Comparison of ENCODE assay signal across 24 mouse cellular contexts in the genomic region with DNA sequence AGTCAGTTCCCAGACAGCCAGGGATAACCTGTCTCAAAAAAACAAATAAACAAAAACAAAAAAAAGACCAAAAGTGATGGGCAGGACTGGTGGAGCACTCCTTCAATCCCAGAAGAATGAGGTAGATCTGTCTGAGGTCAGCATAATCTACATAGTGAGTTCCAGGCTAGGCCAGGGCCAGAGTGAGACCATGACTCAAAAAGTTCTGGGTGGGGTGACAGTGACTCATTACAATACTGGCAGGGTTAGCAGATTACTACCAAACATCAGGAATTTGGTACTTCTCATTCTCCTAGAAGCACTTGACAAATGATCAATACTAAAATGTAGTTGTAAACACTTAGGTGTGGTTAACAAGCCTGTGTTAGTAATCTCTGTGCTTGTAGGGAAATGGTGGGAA. TPM values are rescaled to one million over a fixed set of nuclear protein-coding genes. Genes with fewer than 3 reads are reported as not detected.
DNase-seq lines count a peak whose midpoint lies in the region; ATAC-seq and TF ChIP-seq lines count a peak whose summit lies in the region.
"Had no signal": no experiment of that assay in that cellular context is flagged by ENCODE, and none has a peak within 500 bp of the region (broad histone marks: within the 10 kb centered on the region; RNA-seq: fewer than 3 reads in every experiment).

No protein-coding gene starts in this region.

- H3K4me1 ChIP-seq in CH12.LX (ENCODE audit: control insufficient read depth in 1 of 2, insufficient read depth in 2 of 2): no peaks in the 10 kb centered on the region
- no peaks in the 10 kb centered on the region for H3K4me1 ChIP-seq in hindbrain, embryonic 13.5 days (replicated peaks)
- H3K4me1 ChIP-seq: embryonic facial prominence, embryonic 13.5 days; forebrain, embryonic 12.5 days; heart, embryonic 10.5 days; kidney, embryonic 15.5 days had no signal

- H3K9ac ChIP-seq in CH12.LX (ENCODE audit: insufficient read depth, low read depth): no peak overlapping the region
- H3K9ac ChIP-seq in hindbrain, embryonic 13.5 days: no peak overlapping the region
- H3K9ac ChIP-seq: embryonic facial prominence, embryonic 13.5 days; forebrain, embryonic 12.5 days; hindbrain, embryonic 12.5 days; kidney, embryonic 15.5 days had no signal

- ATAC-seq in hindbrain, embryonic 13.5 days (ENCODE audit: low FRiP score): no peak
- ATAC-seq: forebrain, embryonic 16.5 days; hindbrain, postnatal 0 days; intestine, embryonic 16.5 days had no signal

- peaks cover 47 to 87% of the 10 kb centered on the region in 2 experiments for H3K36me3 ChIP-seq in CH12.LX (replicated peaks in 1 of 2; ENCODE audit: control insufficient read depth in 1 of 2, insufficient read depth in 1 of 2, low read length in 1 of 2)
- peaks cover 88% of the 10 kb centered on the region for H3K36me3 ChIP-seq in hindbrain, embryonic 13.5 days

- no peak for TF ChIP-seq CTCF in CH12.LX (conservative IDR thresholded peaks at IDR 0.05 in 1 of 2, IDR thresholded peaks at IDR 0.05 in 1 of 2; ENCODE audit: low read depth in 2 of 2, low read length in 2 of 2)

- 0 out of 2 replicates have a peak, but pooled peaks have one; percentile 15 for TF ChIP-seq EP300 in CH12.LX (IDR thresholded peaks at IDR 0.05; ENCODE audit: low read length)

- H3K27me3 ChIP-seq in CH12.LX (replicated peaks): no peaks in the 10 kb centered on the region
- H3K27me3 ChIP-seq in hindbrain, embryonic 13.5 days: no peaks in the 10 kb centered on the region
- H3K27me3 ChIP-seq: embryonic facial prominence, embryonic 13.5 days; forebrain, embryonic 12.5 days; hindbrain, embryonic 12.5 days; kidney, embryonic 15.5 days had no signal

- in situ Hi-C loops in CH12.LX (cut with MboI; ENCODE audit: low pct_ligation_motif_present, low pct_unique_long_range_greater_than_20kb, low sequenced_read_pairs): no loop called here

- no peak for TF ChIP-seq RAD21 in CH12.LX (IDR thresholded peaks at IDR 0.05; ENCODE audit: low read depth, low read length)

- no peak overlapping the region for H3K27ac ChIP-seq in CH12.LX (ENCODE audit: insufficient read depth, low read depth)
- no peak overlapping the region for H3K27ac ChIP-seq in hindbrain, embryonic 13.5 days
- H3K27ac ChIP-seq: embryonic facial prominence, embryonic 13.5 days; forebrain, embryonic 12.5 days; gastrocnemius, adult 2 months; heart, embryonic 10.5 days; hindbrain, embryonic 12.5 days; hindbrain, postnatal 0 days; kidney, embryonic 15.5 days had no signal

- no peak for TF ChIP-seq POLR2A in CH12.LX (IDR thresholded peaks at IDR 0.05; ENCODE audit: low read depth, low read length)

- H3K4me2 ChIP-seq in CH12.LX (ENCODE audit: insufficient read depth, low read depth, poor library complexity, severe bottlenecking): no peak overlapping the region
- no peak overlapping the region for H3K4me2 ChIP-seq in hindbrain, embryonic 13.5 days
- H3K4me2 ChIP-seq: embryonic facial prominence, embryonic 13.5 days; forebrain, embryonic 12.5 days; hindbrain, embryonic 12.5 days; kidney, embryonic 15.5 days had no signal

- dilution Hi-C loops in CH12.LX (cut with MboI; ENCODE audit: extremely low pct_ligation_motif_present, extremely low pct_unique_long_range_greater_than_20kb, low sequenced_read_pairs): no loop called here

- H3K4me3 ChIP-seq in CH12.LX (replicated peaks in 1 of 3; ENCODE audit: low read depth in 2 of 3, low read length in 2 of 3, poor library complexity in 1 of 3): no peak overlapping the region
- no peak overlapping the region for H3K4me3 ChIP-seq in hindbrain, embryonic 13.5 days
- H3K4me3 ChIP-seq: embryonic facial prominence, embryonic 13.5 days; forebrain, embryonic 12.5 days; gastrocnemius, adult 2 months; heart, embryonic 10.5 days; hindbrain, embryonic 12.5 days; kidney, embryonic 15.5 days had no signal

- no peaks in the 10 kb centered on the region for H3K9me3 ChIP-seq in CH12.LX (replicated peaks; ENCODE audit: low read length)
- no peaks in the 10 kb centered on the region for H3K9me3 ChIP-seq in hindbrain, embryonic 13.5 days
- H3K9me3 ChIP-seq: embryonic facial prominence, embryonic 13.5 days; forebrain, embryonic 12.5 days; heart, embryonic 10.5 days; hindbrain, embryonic 12.5 days; kidney, embryonic 15.5 days had no signal

- H3K79me2 ChIP-seq in CH12.LX (replicated peaks; ENCODE audit: control insufficient read depth, extremely low read depth, insufficient read depth, poor library complexity, severe bottlenecking): no peaks in the 10 kb centered on the region

- DNase-seq in adrenal gland, postnatal 14 days: peak; percentile 11
- DNase-seq in adrenal gland, postnatal 10 days: no peak
- peak; percentile 6 for DNase-seq in CH12.LX (ENCODE audit: extremely low read depth)
- peak; percentile 13 for DNase-seq in R1 (ENCODE audit: low read depth, low spot score)
- DNase-seq in lung, postnatal 36 days: no peak
- no peak for DNase-seq in kidney, postnatal 10 days
- DNase-seq: cerebellum, adult 11-12 months; cerebellum, adult 9-11 months; cerebellum, postnatal 36 days; gastrocnemius, adult 2 months; gastrocnemius, postnatal 36 days; heart, adult 18-20 months; heart, postnatal 10 days; heart, postnatal 4 days; kidney, adult 2 months had no signal

TF ChIP-seq in CH12.LX, 34 proteins besides CTCF, POLR2A, EP300 and RAD21:
- TF ChIP-seq IRF4 (IDR thresholded peaks at IDR 0.05; ENCODE audit: low read depth, low read length) (peak; percentile 67), USF2 (conservative IDR thresholded peaks at IDR 0.05; ENCODE audit: low read depth, low read length) (no peak), JUN (IDR thresholded peaks at IDR 0.05; ENCODE audit: insufficient read depth, low read depth, low read length) (0 out of 2 replicates have a peak, but pooled peaks have one; percentile 4), JUND (conservative IDR thresholded peaks at IDR 0.05; ENCODE audit: low read depth, low read length) (peak; percentile 56; the same call in 1 of the 2 replicates)

RNA-seq across cellular contexts. Expression of gene Zscan29, which starts 49.1 kb away (rescaled TPM):
- total RNA-seq in adrenal gland, postnatal 14 days (2021): 15.7 and 17.5 TPM in 2 replicates
- total RNA-seq in adrenal gland, postnatal 10 days (2021): 10 to 100 TPM; 13.4 to 16.4 TPM
- total RNA-seq in CH12.LX (2012; rRNA removed) (6.8 and 7.4 TPM in 2 replicates), CH12.LX (2014; rRNA removed) (4.9 and 5.4 TPM in 2 replicates)
- polyA plus RNA-seq in CH12.LX (2012; ENCODE audit: insufficient read length, low read depth): 7.0 and 7.3 TPM in 2 replicates
- 8.3 and 9.9 TPM in 2 replicates for polyA plus RNA-seq in hindbrain, embryonic 13.5 days (2015; fragmentation: Nextera tagmentation; extraction: Ambion mirVana)

RNA-seq across cellular contexts. Expression of gene Tubgcp4, which starts 49.5 kb away (rescaled TPM):
- 31.3 and 34.7 TPM in 2 replicates for total RNA-seq in adrenal gland, postnatal 14 days (2021)
- total RNA-seq in adrenal gland, postnatal 10 days (2021): 10 to 100 TPM; 23.9 to 36.8 TPM
- total RNA-seq in CH12.LX (2012; rRNA removed): 27.8 and 29.1 TPM in 2 replicates
- total RNA-seq in CH12.LX (2014; rRNA removed): 31.0 and 35.1 TPM in 2 replicates
- polyA plus RNA-seq in CH12.LX (2012; ENCODE audit: insufficient read length, low read depth): 32.5 and 34.1 TPM in 2 replicates
- 55.4 and 56.3 TPM in 2 replicates for polyA plus RNA-seq in hindbrain, embryonic 13.5 days (2015; fragmentation: Nextera tagmentation; extraction: Ambion mirVana)

RNA-seq across cellular contexts. Expression of gene Trp53bp1, which starts 51.2 kb away (rescaled TPM):
- total RNA-seq in adrenal gland, postnatal 14 days (2021): 58.6 and 59.9 TPM in 2 replicates
- total RNA-seq in adrenal gland, postnatal 10 days (2021): 10 to 100 TPM; 46.0 to 68.0 TPM
- total RNA-seq in CH12.LX (2012; rRNA removed) (41.7 and 55.2 TPM in 2 replicates), CH12.LX (2014; rRNA removed) (30.1 and 38.0 TPM in 2 replicates)
- polyA plus RNA-seq in CH12.LX (2012; ENCODE audit: insufficient read length, low read depth): 68.7 and 77.6 TPM in 2 replicates
- polyA plus RNA-seq in hindbrain, embryonic 13.5 days (2015; fragmentation: Nextera tagmentation; extraction: Ambion mirVana): 179 and 194 TPM in 2 replicates

Comparison
In these comparisons a context has a peak if more than half of its experiments do, and no peak if none do; other contexts are left out.
1. DNase-seq: peak in adrenal gland, postnatal 14 days (single experiment), CH12.LX (single experiment) and R1 (single experiment); none in adrenal gland, postnatal 10 days (single experiment), lung, postnatal 36 days (single experiment) and kidney, postnatal 10 days (single experiment).